Mouse (Mus musculus) lung, embryonic 15.5 days (tissue): Measurements from ENCODE around the gene Fhdc1. TPM values are rescaled to one million over a fixed set of nuclear protein-coding genes. Genes with fewer than 3 reads are reported as not detected.

Experiments
- ATAC-seq: fragments of 200-750 bp; cut with Nextera tagmentation; 2 replicates; pipeline ENCODE4 v1.8.0; 2017; ENCODE audit warnings: moderate number of reproducible peaks, borderline replicate concordance; ENCODE audit not compliant: low FRiP score, low TSS enrichment; ENCODE audit errors: extremely low read depth
- H3K27ac ChIP-seq: fragments of 300-500 bp; sonication (generic); 2 replicates; pipeline ENCODE4 v1.5.1; 2015; ENCODE audit warnings: moderate library complexity, mild to moderate bottlenecking, inconsistent platforms
- H3K27me3 ChIP-seq: fragments of 300-500 bp; sonication (generic); 2 replicates; pipeline ENCODE4 v1.6.1; 2015; ENCODE audit warnings: inconsistent platforms
- H3K36me3 ChIP-seq: fragments of 300-500 bp; sonication (generic); 2 replicates; pipeline ENCODE4 v1.6.1; 2015; ENCODE audit warnings: inconsistent platforms
- H3K4me1 ChIP-seq: fragments of 300-500 bp; sonication (generic); 2 replicates; pipeline ENCODE4 v1.6.1; 2015; ENCODE audit warnings: inconsistent platforms
- H3K4me2 ChIP-seq: fragments of 300-500 bp; sonication (generic); 2 replicates; pipeline ENCODE4 v1.6.1; 2015; ENCODE audit warnings: inconsistent platforms, mild to moderate bottlenecking, moderate library complexity
- H3K4me3 ChIP-seq: fragments of 300-500 bp; sonication (generic); 2 replicates; pipeline ENCODE4 v1.5.1; 2015; ENCODE audit warnings: mild to moderate bottlenecking, inconsistent platforms
- H3K9ac ChIP-seq: fragments of 300-500 bp; sonication (generic); 2 replicates; pipeline ENCODE4 v1.6.1; 2015; ENCODE audit warnings: inconsistent platforms
- H3K9me3 ChIP-seq: fragments of 300-500 bp; sonication (generic); 2 replicates; pipeline ENCODE4 v1.6.1; 2016; ENCODE audit warnings: inconsistent platforms
- WGBS: fragments of 180-500 bp; shearing (Covaris S2); methylation state at CpG from one replicate; pipeline ENCODE4 v1.1.7; 2015; 5-methylcytosine and 5-hydroxymethylcytosine counted together
- polyA plus RNA-seq: library from polyadenylated mRNA; unstranded; fragments of >200 nt; fragmentation: Nextera tagmentation; extraction: Ambion mirVana; gene quantifications from 2 replicates; pipeline ENCODE4 v1.2.1, GENCODE M21; 2015

Gene Fhdc1
- polyA plus RNA-seq, 1 experiment from 2014 or later: 14.9 TPM

- Histone ChIP-seq H3K27me3 (no peaks in the 10 kb centered on the region), H3K27ac (no peak overlapping the region), H3K9ac (no peak overlapping the region), H3K36me3 (no peaks in the 10 kb centered on the region), H3K4me1 (no peaks in the 10 kb centered on the region), H3K9me3 (no peaks in the 10 kb centered on the region), H3K4me3 (no peak overlapping the region), H3K4me2 (no peak overlapping the region)
- ATAC-seq: peak; percentile 81
Measured at GRCm38 (mm10) chr3:84395840-84396239, 84.4 kb downstream of the Fhdc1 start.

GRCm38 (mm10) chr3:84394841-84395447, 85.3 kb downstream of the Fhdc1 start:
- H3K4me1 ChIP-seq: no peaks in the 10 kb centered on the region
- no peak overlapping the region for H3K4me3 ChIP-seq
- H3K27me3 ChIP-seq: no peaks in the 10 kb centered on the region
- H3K36me3 ChIP-seq: no peaks in the 10 kb centered on the region
- WGBS: 68% methylated on average over 8 of the region's 8 CpGs
- no peak overlapping the region for H3K27ac ChIP-seq
- no peak for ATAC-seq
- H3K9me3 ChIP-seq: no peaks in the 10 kb centered on the region
- H3K9ac ChIP-seq: no peak overlapping the region
- no peak overlapping the region for H3K4me2 ChIP-seq

Other genes starting within 250 kb of the Fhdc1 start
- gene Trim2, start 173.6 kb downstream of the Fhdc1 start, polyA plus RNA-seq: 25.0 and 31.4 TPM in 2 replicates
- gene Arfip1, start 102.2 kb upstream of the Fhdc1 start, polyA plus RNA-seq: 55.1 and 60.8 TPM in 2 replicates
- 0.10 and 0.15 TPM in 2 replicates for gene Tigd4, start 113.1 kb upstream of the Fhdc1 start, polyA plus RNA-seq
- 2.3 and 2.5 TPM in 2 replicates for gene Tmem154, start 185.8 kb upstream of the Fhdc1 start, polyA plus RNA-seq